Mouse (Mus musculus) heart, postnatal 36 days (tissue): ENCODE data around the gene Prrx2. TPM values are rescaled to one million over a fixed set of nuclear protein-coding genes. Genes with fewer than 3 reads are reported as not detected.
"Not testable (repeated sequence)": the region's sequence is repeated elsewhere in the genome, so short reads cannot be mapped to it uniquely, and the experiment has no call there.

Experiments used
- DNase-seq, 2 experiments: peaks; one replicate each; pipeline ENCODE4 v3.0.0; 2021 to 2022
- intact Hi-C: fragments of 180-260 bp; cut with DNase I; formaldehyde crosslinking; loops from one replicate; pipeline ENCODE4 v1.15.1; 2025
- total RNA-seq, 2 experiments: library from RNA; stranded (reverse); gene quantifications; 2 replicates each; pipeline ENCODE4 v1.2.3; 2021

Gene Prrx2
- total RNA-seq, 2 experiments from 2014 or later, result 0.41 to 1.1 TPM

- intact Hi-C loops, result no loop called here
- DNase-seq, result peak in 1 of 2 experiments; percentile 20
Observed at GRCm38 (mm10) chr2:30902726-30903722, 68.3 kb downstream of the Prrx2 start.

- no peak for DNase-seq
- intact Hi-C loops, result no loop called here
Observed at GRCm38 (mm10) chr2:30904231-30904630, 69.5 kb downstream of the Prrx2 start.

- intact Hi-C loops, result no loop called here
- no peak for DNase-seq
Observed at GRCm38 (mm10) chr2:30904991-30905390, 70.2 kb downstream of the Prrx2 start.

- intact Hi-C loops, result no loop called here
- no peak for DNase-seq
Observed at GRCm38 (mm10) chr2:30905906-30906305, 71.1 kb downstream of the Prrx2 start.

GRCm38 (mm10) chr2:30906641-30907040, 71.9 kb downstream of the Prrx2 start:
- DNase-seq, result no peak
- intact Hi-C loops, result no loop called here

- DNase-seq, result peak; percentile 71 to 76
- intact Hi-C loops, result no loop called here
Observed at GRCm38 (mm10) chr2:30912291-30912773, 77.6 kb downstream of the Prrx2 start.

- DNase-seq, result no peak
- intact Hi-C loops, result no loop called here
Observed at GRCm38 (mm10) chr2:30913022-30913421, 78.2 kb downstream of the Prrx2 start.

- DNase-seq, result no peak
- intact Hi-C loops, result no loop called here
Observed at GRCm38 (mm10) chr2:30914836-30915235, 80.1 kb downstream of the Prrx2 start.

- DNase-seq, result no peak
- intact Hi-C loops, result no loop called here
Observed at GRCm38 (mm10) chr2:30915376-30915775, 80.6 kb downstream of the Prrx2 start.

GRCm38 (mm10) chr2:30915933-30916332, 81.2 kb downstream of the Prrx2 start:
- DNase-seq, intact Hi-C loops: not testable (repeated sequence)

GRCm38 (mm10) chr2:30917649-30918048, 82.9 kb downstream of the Prrx2 start:
- intact Hi-C loops, result no loop called here

GRCm38 (mm10) chr2:30918126-30918525, 83.4 kb downstream of the Prrx2 start:
- intact Hi-C loops, result no loop called here

More at GRCm38 (mm10) chr2:30917649-30918048, 82.9 kb downstream of the Prrx2 start:
- no peak for DNase-seq

GRCm38 (mm10) chr2:30918780-30919329, 84.1 kb downstream of the Prrx2 start:
- DNase-seq, result no peak
- intact Hi-C loops, result no loop called here

More at GRCm38 (mm10) chr2:30918126-30918525, 83.4 kb downstream of the Prrx2 start:
- DNase-seq, result no peak

- intact Hi-C loops, result no loop called here
- no peak for DNase-seq
Observed at GRCm38 (mm10) chr2:30920216-30920615, 85.4 kb downstream of the Prrx2 start.

GRCm38 (mm10) chr2:30923099-30923498, 88.3 kb downstream of the Prrx2 start:
- no peak for DNase-seq
- intact Hi-C loops, result no loop called here

GRCm38 (mm10) chr2:30925181-30925580, 90.4 kb downstream of the Prrx2 start:
- DNase-seq, result no peak
- intact Hi-C loops, result no loop called here

GRCm38 (mm10) chr2:30926381-30926780, 91.6 kb downstream of the Prrx2 start:
- intact Hi-C loops, result no loop called here
- DNase-seq, result no peak

GRCm38 (mm10) chr2:30927151-30927781, 92.5 kb downstream of the Prrx2 start:
- intact Hi-C loops, result no loop called here
- no peak for DNase-seq

- DNase-seq, result peak; percentile 80 to 90
Observed at GRCm38 (mm10) chr2:30927844-30928628, 93.3 kb downstream of the Prrx2 start.

GRCm38 (mm10) chr2:30928893-30929482, 94.2 kb downstream of the Prrx2 start:
- intact Hi-C loops, result no loop called here

More at GRCm38 (mm10) chr2:30927844-30928628, 93.3 kb downstream of the Prrx2 start:
- intact Hi-C loops, result no loop called here

More at GRCm38 (mm10) chr2:30928893-30929482, 94.2 kb downstream of the Prrx2 start:
- DNase-seq, result peak; percentile 41 to 43
